Mouse (Mus musculus) megakaryocyte progenitor cell, adult 5-6 weeks (primary cell): ENCODE measurements at regions not wholly inside any gene's neighbourhood (a gene's known extent, or its start where the extent isn't known, plus 50 kb on each side); places are given as distances from the start of the nearest gene placed in this dataset.

ENCODE experiments used
- ATAC-seq: replicated peaks from 2 replicates; pipeline ENCODE4 v1.8.0; 2016; ENCODE audit warnings: mild to moderate bottlenecking, moderate TSS enrichment, inconsistent platforms; ENCODE audit not compliant: poor library complexity

- peak; percentile 97 for ATAC-seq
These were observed 245.7 kb downstream of the Flrt2 start for GRCm38 (mm10) chr12:95937705-95938104.

- ATAC-seq = peak; percentile 61
These were observed 248.5 kb downstream of the Flrt2 start for GRCm38 (mm10) chr12:95940465-95941012.

GRCm38 (mm10) chr12:95959786-95960504, 267.9 kb downstream of the Flrt2 start:
- ATAC-seq = no peak

- no peak for ATAC-seq
These were observed 268.5 kb downstream of the Flrt2 start for GRCm38 (mm10) chr12:95960505-95960871.

- no peak for ATAC-seq
These were observed 270.8 kb downstream of the Flrt2 start for GRCm38 (mm10) chr12:95962817-95963216.

GRCm38 (mm10) chr12:95988669-95989288, 296.8 kb downstream of the Flrt2 start:
- no peak for ATAC-seq

- ATAC-seq = no peak
These were observed 302.9 kb downstream of the Flrt2 start for GRCm38 (mm10) chr12:95994963-95995362.

- ATAC-seq = peak; percentile 90
These were observed 338.2 kb downstream of the Flrt2 start for GRCm38 (mm10) chr12:96030180-96030579.

- ATAC-seq = no peak
These were observed 383.3 kb downstream of the Flrt2 start for GRCm38 (mm10) chr12:96075365-96075764.

- no peak for ATAC-seq
These were observed 399.0 kb downstream of the Flrt2 start for GRCm38 (mm10) chr12:96090995-96091394.

GRCm38 (mm10) chr12:96106254-96106653, 414.2 kb downstream of the Flrt2 start:
- ATAC-seq = no peak

- no peak for ATAC-seq
These were observed 422.8 kb downstream of the Flrt2 start for GRCm38 (mm10) chr12:96114727-96115379.

GRCm38 (mm10) chr12:96117553-96117952, 425.5 kb downstream of the Flrt2 start:
- ATAC-seq = peak; percentile 92

GRCm38 (mm10) chr12:96124156-96124931, 432.3 kb downstream of the Flrt2 start:
- ATAC-seq = no peak

GRCm38 (mm10) chr12:96129870-96130454, 437.9 kb downstream of the Flrt2 start:
- no peak for ATAC-seq

GRCm38 (mm10) chr12:96130796-96131512, 438.9 kb downstream of the Flrt2 start:
- no peak for ATAC-seq

GRCm38 (mm10) chr12:96134136-96134535, 442.1 kb downstream of the Flrt2 start:
- peak; percentile 39; the same call in 1 of the 2 replicates for ATAC-seq

GRCm38 (mm10) chr12:96141748-96142147, 449.7 kb downstream of the Flrt2 start:
- no peak for ATAC-seq

- no peak for ATAC-seq
These were observed 462.1 kb downstream of the Flrt2 start for GRCm38 (mm10) chr12:96154095-96154494.

GRCm38 (mm10) chr12:96167551-96167950, 475.5 kb downstream of the Flrt2 start:
- ATAC-seq = no peak
